Mouse (Mus musculus) mouse trophoblast stem cell (cell line): ENCODE data around the gene Adh7.

Experiments
- in situ Hi-C, 2 experiments: fragments of 300-500 bp; cut with MseI, MboI; formaldehyde crosslinking; loops; 2 replicates in 1 of 2; 3 replicates in 1 of 2; pipeline ENCODE4 v1.15.1; 2025

Adh7 gene

DNA sequence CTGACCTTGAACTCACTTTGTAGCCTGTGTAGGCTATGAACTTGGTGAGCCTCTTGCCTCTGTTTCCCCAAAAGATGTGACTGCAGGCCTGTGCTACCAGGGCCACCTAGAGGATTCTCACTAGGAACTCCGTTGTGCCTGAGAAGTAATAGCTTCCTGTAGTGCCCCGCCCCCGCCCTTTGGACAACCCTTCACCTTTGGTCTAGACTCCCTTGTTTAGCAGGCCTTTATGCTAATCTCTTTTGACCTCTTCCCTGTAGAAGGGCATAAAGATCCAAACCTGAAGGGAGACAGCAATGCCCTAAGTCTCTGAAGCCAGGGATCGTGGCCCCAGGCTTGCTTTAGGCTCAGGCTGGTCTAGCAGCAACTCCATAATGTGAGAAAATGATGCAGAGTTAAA lies 5.0 kb downstream of the Adh7 start:
- in situ Hi-C loops: loop anchor here (10.0 to 25.0 kb wide), 2 partner anchors 90 to 182 kb away; partner anchors contain the start of gene Adh6a (in 2 of the 2)

DNA sequence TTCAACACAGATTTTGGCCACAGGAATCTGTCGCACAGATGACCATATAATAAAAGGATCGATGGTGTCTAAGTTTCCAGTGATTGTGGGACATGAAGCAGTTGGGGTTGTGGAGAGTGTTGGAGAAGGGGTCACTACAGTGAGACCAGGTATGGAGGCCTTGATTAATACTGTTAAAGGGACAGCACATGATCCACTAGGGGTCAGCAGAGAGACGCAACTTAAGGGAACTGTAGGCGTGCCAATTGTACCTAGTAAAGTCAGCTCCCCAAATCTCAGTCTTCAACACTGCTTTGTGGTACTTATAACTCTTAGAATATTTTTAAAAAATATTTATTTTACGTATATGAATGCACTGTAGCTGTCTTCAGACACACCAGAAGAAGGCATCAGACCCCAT lies 5.4 kb downstream of the Adh7 start:
- in situ Hi-C loops: loop anchor here (10.0 to 25.0 kb wide), 2 partner anchors 89 to 182 kb away; partner anchors contain the start of gene Adh6a (in 2 of the 2)

DNA sequence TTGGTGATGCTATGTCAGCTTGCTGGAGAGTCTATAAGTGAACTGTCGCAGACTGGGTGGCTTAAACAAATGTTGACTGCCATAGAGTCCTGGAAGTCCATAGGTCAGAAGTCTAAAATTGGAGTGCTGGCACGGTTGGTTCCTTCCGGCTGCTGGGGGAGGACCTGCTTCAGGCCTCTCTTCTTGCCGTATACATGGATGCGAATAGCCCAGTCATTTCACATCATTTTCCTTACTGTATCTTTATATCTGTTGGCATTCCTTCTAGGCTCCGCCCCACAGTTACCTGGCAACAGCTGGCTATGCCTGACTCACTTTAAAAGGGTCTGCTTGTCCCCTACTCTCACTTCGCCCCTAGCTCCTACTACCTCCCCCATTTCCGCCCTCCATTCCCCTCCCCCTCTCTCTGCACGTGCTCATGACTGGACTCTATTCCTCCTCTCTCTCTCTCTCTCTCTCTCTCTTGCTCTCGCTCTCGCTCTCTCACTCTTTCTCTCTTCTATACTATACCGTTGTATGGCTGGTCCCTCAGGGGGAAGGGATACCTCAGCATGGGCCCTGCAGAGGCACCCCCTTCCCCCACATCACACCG lies 6.9 kb downstream of the Adh7 start:
- in situ Hi-C loops: loop anchor here (10.0 to 25.0 kb wide), 2 partner anchors 88 to 180 kb away; partner anchors contain the start of gene Adh6a (in 2 of the 2)

DNA sequence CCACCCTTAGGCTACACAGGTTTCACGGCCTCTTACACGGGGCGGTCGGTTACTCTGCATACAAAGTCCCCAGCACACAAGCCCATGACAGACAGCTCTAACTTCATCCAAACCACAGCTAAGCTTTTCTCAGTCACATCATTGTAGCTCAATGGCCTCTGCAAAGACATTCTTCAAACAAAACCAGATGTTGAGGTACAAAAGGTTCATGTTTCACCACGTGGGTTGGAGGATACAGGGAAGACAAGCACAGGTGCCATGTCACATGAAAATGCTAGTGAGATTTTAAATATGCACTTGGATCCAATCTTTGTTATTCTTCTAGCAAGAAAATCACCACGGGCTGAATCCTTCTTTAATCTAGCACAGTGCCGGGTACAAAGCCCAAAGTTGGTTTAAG lies 7.8 kb downstream of the Adh7 start:
- in situ Hi-C loops: loop anchor here in 1 of 2 experiments (10.0 kb wide), 1 partner anchor 179 kb away; no protein-coding TSS in a partner anchor

DNA sequence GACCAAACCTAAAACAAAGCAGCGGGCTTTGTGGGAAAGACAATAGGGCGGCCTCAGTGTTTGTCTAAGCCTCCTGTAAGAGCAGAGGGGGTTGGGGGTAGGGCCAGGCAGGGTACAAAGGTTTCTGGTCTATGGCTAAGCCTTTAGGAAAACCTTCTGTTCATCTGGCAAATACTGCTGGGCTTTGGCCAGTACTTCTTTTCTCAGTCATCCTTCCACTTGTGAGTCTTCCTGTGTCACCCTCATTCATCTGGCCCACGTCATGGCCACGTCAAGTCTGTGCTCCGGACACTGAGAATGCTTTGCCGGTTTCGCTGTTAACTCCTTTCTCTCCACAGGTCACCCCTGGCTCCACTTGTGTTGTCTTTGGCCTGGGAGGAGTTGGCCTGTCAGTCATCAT lies 8.3 kb downstream of the Adh7 start:
- in situ Hi-C loops: loop anchor here in 1 of 2 experiments (10.0 kb wide), 1 partner anchor 179 kb away; no protein-coding TSS in a partner anchor

DNA sequence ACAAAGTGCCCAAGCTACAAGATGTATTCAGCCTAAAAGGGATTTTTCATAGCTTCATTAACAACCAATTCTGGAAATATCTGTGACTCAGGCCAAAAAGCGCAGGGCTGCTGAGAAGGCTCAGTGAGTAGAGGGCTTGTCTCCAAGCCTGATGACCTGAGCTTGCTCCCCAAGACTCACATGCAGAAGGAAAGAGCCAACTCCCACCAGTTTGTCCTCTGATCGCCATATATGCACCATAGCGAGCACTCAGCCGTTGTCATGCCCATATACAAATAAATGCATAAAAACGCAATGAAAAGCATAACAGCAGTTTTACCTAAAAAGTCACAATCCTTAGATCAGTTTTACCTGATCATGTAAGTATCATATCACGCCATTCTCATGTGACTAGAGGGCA lies 8.9 kb downstream of the Adh7 start:
- in situ Hi-C loops: loop anchor here in 1 of 2 experiments (10.0 kb wide), 1 partner anchor 178 kb away; no protein-coding TSS in a partner anchor

DNA sequence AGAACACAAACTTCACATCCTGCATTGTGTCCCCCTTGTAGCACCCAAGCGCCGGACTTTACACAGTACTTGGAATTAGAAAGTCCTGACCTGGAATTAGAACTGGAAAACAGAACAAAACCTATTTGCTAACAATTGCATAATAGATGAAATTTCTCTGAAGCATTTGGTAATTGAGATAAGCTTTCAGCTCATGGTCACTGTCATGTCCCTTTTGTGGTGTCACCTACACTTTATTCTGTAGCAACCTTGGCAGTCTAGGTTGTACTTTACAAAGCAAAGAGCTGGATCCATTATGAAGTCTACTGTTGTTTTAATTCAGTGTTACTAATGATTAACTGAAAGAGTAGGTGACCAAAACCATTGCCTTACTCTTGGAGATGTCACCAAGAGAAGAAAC lies 9.5 kb downstream of the Adh7 start:
- in situ Hi-C loops: loop anchor here in 1 of 2 experiments (10.0 kb wide), 1 partner anchor 178 kb away; no protein-coding TSS in a partner anchor

DNA sequence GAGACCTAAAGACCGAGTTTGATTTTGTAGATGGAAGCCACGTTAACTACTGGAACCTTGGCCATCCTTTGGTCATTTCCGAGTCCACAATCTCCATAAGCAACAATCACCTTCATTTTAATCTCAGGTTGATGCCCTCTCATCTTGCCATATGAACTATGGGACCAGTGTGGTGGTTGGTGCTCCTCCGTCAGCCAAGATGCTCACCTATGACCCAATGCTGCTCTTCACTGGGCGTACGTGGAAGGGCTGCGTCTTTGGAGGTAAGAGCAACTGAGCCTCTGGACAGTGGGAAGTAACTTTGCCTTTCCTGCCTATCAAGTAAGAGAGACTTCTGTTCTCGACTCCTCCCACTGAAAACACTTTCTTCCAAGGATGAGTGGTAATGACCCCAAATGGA lies 10.2 kb downstream of the Adh7 start:
- in situ Hi-C loops: loop anchor here in 1 of 2 experiments (10.0 kb wide), 1 partner anchor 177 kb away; no protein-coding TSS in a partner anchor

DNA sequence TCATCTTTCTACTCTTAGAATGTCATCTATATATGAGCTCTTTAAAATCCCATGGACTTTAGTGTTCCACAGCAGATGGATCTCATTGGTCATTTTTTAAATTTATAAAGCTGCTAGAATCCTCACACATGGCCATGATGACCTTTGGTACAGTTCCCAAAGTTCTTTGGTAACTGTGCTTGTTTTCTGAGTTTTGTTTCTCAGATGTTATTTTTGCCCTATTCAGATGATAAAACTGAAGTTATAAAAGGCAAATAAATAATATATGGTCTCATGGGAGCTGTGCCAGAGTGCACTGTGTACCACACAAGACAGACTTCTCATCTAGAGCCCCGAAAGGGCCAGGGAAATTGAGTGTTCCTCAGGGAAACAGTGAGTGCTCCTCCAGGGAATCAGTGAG lies 11.9 kb downstream of the Adh7 start:
- in situ Hi-C loops: loop anchor here in 1 of 2 experiments (10.0 kb wide), 1 partner anchor 175 kb away; no protein-coding TSS in a partner anchor

DNA sequence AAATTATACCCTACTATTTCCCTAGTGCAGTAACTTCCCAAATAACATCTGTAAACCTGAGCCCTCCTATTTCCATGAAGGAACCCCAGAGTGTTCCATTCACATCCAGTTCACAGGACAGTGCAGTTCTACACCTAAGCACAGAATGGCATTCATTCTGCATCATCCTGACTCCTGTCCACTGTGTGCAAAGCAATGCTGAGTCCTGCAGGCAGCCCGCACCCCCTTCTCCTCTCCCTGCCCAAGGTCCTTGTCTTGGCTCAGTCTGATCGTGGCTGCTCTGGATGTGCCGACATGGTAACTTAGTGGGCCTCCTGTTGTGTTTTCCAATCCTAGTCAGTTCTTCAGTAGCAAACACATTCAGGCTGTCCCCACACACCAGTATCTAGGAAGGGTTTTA lies 12.7 kb downstream of the Adh7 start:
- in situ Hi-C loops: no loop called here

DNA sequence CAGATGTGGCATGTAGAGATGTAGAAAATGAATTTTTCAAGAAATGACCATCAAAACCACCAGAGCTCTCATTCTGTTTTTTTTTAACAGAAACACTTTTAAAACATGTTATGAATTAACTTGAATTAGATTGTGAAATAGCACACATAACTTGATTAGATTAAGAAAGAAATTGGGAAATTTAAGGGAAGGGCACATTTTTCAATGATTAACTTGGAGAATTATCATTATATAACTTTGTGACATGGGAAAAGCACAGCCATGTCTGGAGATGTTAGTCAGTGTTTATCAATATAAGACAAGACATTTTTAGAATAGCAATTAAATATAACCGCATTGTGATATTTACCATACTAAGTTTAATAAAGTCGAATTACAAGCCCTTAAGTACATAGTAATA lies 14.0 kb downstream of the Adh7 start:
- in situ Hi-C loops: no loop called here

DNA sequence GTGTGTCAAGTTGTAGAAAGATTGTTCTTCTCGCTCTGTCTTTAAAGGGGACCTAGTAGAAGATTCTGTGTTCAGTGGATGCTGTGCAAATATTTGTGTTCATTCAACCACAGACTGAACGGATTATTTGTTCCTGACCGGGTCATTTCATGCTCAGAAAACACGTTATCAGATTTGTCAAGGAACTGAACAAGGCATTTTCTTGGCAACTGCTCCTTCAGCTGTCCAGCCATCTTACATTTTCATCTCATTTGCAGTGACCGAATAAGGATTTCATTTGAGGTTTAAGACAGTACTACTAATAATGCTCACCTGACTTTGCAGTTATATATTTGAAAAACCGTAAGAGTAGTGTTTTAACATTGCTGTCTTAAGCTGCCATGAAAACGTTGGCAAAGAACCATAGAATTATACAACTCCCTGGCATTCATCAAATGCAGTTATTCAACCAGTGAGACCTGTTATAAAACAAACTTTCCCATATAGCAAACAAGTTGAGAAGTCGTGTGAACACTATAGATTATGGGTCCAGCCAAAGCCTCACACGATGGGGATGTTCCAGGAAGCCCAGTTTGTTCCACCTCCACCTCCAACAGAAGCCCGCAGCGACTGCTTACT lies 19.1 kb downstream of the Adh7 start:
- in situ Hi-C loops: no loop called here

DNA sequence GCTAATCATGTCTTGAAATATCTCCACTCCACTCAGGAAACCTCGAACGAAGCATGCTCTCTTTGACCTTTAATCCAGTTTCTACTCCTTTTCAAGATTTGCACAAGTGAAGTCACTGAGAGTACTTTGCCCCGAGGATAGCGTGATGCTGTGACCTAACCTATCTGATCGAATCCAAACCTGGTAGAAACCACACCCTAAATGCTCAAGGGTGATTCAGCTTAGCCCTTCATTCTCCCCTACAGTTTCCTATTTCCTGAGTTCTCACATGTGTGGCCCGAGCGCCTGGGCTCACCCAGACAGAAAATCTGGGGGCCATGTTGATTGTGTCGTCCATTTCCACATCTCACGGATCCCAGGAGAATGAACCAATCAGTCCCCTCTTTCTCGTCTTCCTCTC lies 20.5 kb downstream of the Adh7 start:
- in situ Hi-C loops: no loop called here

DNA sequence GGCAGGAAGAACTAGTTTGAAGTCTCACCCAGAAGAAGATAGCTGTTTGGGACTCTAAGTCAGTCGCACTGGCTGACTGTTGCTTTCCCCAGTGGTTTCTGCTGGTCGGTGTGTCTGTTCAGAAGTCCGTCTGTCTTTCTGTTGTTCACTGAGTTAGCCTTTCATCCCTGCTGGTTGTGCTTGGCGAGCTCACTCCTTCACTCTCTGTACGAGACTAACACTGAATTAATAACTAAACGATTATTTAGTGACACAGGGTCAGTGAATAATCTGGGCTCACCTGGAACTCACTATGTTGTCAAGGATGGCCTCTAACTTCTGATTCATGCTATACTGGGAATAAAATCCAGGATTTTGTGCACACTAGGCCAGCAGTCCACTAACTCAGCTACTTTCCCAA lies 21.9 kb downstream of the Adh7 start:
- in situ Hi-C loops: no loop called here

DNA sequence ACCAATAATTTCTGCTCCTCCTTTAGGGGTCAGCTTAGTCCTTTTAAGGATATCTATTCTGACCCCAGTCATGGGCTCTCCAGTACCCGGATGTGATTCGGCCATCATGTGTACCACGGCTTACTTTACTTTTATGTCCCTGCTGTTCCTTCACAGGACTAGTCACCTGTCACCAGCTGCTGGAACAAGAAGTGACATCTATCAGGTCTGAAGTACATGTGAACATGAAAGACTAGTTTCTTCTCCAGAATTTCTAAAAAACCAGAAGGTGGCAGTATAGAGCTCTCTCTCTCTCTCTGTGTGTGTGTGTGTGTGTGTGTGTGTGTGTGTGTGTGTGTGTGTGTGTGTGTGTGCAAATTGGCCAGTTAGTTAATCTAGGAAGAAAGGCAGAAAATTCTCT lies 22.9 kb downstream of the Adh7 start:
- in situ Hi-C loops: no loop called here

DNA sequence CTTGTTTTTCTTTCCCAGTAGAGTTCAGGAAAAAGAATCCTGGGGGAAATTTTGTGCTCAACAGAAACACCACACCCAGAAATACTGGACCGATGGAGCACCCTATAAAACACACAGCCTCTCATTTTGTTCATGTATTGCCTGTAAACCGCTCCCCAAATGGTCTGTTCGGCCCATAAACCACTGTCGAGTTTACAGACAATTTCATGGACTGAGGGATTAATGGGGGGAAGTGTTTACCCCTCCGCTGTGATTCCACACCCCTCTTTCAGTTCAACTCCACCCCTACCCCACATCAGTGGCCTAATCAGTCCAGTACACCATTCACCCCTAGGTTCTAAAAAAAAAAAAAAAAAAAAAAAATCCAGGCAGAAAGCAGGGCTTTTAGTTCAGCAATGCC lies 23.4 kb downstream of the Adh7 start:
- in situ Hi-C loops: no loop called here

DNA sequence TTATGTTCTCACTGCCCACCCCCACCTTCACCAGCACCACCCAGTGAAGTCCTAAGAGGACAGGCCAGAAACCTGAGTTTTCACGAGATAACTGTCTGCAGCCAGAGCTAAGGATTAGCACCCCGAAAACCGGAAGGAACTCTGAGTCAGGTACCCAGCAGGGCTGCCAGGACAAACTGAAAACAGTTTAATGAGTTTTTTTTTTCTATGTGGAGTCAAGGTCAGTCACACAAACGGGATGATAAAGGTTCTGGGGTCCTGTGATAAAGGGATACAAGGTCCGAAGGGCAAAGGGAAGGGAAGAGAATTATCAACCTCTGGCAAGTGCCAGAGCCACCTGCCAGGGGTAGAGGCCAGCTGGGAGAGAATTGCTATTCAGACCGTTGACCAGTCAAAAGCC lies 23.8 kb downstream of the Adh7 start:
- in situ Hi-C loops: no loop called here

DNA sequence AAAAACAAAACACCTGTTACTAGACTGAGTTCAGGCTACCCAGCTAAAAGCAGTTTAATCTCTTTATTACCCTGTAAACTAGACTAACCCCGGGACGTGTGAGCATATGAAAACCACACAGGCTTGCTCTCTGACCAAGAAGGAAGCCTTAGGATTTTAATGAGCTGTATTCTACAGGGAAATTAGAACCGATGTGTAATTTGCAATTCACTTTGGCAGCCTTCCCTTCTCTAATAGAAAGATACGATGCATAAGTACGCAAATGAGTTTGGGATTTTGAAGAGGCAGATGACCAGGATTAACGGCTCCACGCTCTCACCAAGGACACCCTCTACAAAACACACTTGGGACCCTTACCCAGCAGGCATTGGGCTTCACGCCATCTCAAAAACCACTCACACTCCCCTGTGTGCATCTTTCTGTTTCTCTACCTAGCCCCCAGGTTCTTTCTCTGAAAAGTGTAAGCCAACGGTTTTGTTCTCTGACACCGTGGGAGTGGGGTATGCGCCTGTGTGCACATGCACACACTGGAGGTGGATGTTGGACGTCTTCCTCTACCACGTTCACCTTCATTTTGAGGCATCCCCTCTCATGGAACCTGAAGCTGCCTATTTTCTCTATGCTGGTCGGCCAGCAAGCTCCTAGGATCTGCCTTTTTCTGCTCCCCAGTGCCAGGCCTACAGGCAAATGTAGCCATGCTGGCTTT lies 24.6 kb downstream of the Adh7 start:
- in situ Hi-C loops: no loop called here

DNA sequence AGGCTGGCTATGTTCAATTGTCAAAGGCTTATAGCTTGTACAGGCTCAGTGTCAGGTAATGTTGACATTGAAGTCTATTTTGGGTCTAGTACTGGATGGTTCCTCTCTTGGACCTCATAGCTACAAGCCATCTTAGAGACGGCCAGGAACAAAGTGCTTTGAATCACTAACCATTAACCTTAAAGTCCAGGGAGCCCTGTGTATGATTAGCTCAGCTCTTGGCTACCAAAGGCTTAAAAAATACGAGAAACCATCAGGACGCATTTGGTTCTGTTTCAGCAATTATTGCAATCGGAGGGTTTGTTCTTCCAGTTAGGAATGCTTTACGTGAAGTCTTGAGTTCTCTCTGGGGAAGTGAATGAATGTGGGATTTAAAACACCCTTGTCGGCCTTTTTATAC lies 25.4 kb downstream of the Adh7 start:
- in situ Hi-C loops: no loop called here

DNA sequence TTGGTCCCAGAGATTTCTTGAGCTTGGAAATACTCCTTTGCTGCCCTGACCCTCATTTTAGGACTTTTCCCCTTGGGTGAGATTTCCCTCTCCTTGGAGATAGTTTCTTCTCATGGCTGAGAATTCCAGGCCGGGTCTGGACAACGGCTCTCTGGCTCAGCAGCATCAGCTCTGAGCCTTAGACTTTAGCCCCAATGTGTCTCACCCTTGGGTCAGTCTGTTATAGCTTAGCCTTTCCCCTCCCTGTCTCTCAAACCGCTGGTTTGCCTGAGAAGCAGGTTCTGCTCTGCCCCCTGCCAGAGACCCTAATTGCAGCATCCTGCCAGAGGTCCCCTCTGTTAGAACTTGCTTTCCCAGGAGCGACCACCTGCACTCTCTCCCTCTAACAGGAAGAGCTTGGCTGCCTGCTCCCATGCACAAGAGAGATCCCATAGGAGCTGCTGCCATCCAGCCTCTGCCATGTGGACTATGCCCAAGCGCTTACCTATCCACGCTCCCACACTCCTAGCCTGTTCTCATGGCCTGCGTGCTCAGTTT lies 26.8 kb downstream of the Adh7 start:
- in situ Hi-C loops: no loop called here

DNA sequence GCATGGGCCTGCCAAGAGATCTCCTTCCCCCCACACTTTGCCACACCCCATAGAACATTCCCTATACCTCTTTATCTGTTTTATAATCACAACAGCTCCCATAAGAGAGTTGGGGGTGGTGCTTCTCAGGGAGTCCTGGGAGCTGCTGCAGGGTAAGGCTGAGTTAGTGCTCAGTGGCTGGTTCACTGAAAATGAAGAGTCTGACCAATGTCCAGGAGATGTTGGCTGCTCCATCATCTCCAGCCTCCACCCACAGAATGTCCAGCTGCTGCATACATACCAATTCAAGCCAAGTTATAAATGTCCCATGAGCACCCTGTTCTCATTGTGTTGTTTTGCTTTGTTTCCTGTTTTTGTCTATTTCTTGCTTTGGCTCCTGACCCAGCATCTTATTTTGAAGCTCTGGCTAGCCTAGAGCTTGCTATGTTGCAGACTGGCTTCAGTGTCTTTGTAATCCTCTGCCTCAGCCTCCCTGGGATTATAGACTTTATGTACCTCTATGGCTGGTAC lies 29.0 kb downstream of the Adh7 start:
- in situ Hi-C loops: no loop called here

DNA sequence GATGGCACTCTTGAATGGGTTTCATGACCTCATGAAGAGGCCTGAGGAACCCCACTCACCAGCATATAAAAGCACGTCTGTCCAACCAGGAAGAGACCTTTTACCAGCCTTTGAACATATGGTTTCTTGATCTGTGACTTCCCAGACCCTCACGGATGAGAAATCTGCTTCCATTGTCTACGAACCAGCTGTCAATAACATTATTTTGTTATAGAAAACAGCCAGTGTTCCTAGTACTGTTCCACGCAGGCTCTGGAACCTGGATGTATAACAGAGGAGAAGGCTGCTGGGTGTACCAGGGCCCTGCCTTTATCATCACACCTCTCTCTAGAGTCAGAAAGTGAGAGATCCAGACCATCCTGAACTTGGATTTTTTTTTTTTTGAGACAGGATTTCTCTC lies 29.7 kb downstream of the Adh7 start:
- in situ Hi-C loops: no loop called here
